Mouse (Mus musculus) E14TG2a.4 (cell line): ENCODE measurements around the gene Cmtm3.

ENCODE experiments used
- CTCF ChIP-seq: conservative IDR thresholded peaks from 2 replicates; pipeline ENCODE4 v1.5.1; 2014; ENCODE audit warnings: low read length
- POU5F1 ChIP-seq: IDR thresholded peaks from 2 replicates; pipeline ENCODE4 v1.6.1; 2014; ENCODE audit warnings: low read length, borderline replicate concordance

- TF ChIP-seq CTCF (no peak), POU5F1 (no peak)
Observed at GRCm38 (mm10) chr8:104313311-104313710, 25.9 kb upstream of the Cmtm3 start.
